Mouse (Mus musculus): ENCODE measurements around the gene Exog.

Gene Exog

GRCm38 (mm10) chr9:119512993-119513392 is 68.2 kb downstream of the Exog start:
- DNase-seq = no peak

- DNase-seq = no peak
Observed at GRCm38 (mm10) chr9:119513816-119514215, 69.1 kb downstream of the Exog start.

- no peak for DNase-seq
Observed at GRCm38 (mm10) chr9:119514986-119515385, 70.2 kb downstream of the Exog start.

Data from right cerebral cortex, postnatal 14 days (tissue).